Mouse (Mus musculus) heart, embryonic 10.5 days (tissue): Measurements from ENCODE around the gene Cpped1. TPM values are rescaled to one million over a fixed set of nuclear protein-coding genes. Genes with fewer than 3 reads are reported as not detected.

ENCODE experiments used
- DNase-seq: peaks from one replicate; pipeline ENCODE4 v3.0.0-alpha.2; 2017; ENCODE audit warnings: low spot score
- H3K27ac ChIP-seq: fragments of 300-500 bp; sonication (generic); 2 replicates; pipeline ENCODE4 v1.5.1; 2016; ENCODE audit warnings: mild to moderate bottlenecking
- H3K27me3 ChIP-seq: fragments of 300-500 bp; sonication (generic); 2 replicates; pipeline ENCODE4 v1.6.1; 2016; ENCODE audit warnings: mild to moderate bottlenecking; ENCODE audit not compliant: poor library complexity, insufficient read depth, severe bottlenecking
- H3K36me3 ChIP-seq: fragments of 300-500 bp; sonication (generic); 2 replicates; pipeline ENCODE4 v1.6.1; 2016; ENCODE audit warnings: mild to moderate bottlenecking, moderate library complexity
- H3K4me1 ChIP-seq: fragments of 300-500 bp; sonication (generic); 2 replicates; pipeline ENCODE4 v1.6.1; 2016; ENCODE audit warnings: mild to moderate bottlenecking
- H3K4me3 ChIP-seq: fragments of 300-500 bp; sonication (generic); 2 replicates; pipeline ENCODE4 v1.5.1; 2016; ENCODE audit warnings: mild to moderate bottlenecking, moderate library complexity
- H3K9me3 ChIP-seq: fragments of 300-500 bp; sonication (generic); 2 replicates; pipeline ENCODE4 v1.6.1; 2016; ENCODE audit warnings: mild to moderate bottlenecking, moderate library complexity
- WGBS: fragments of 180-500 bp; shearing (Covaris S2); methylation state at CpG from one replicate; pipeline ENCODE4 v1.1.7; 2016; 5-methylcytosine and 5-hydroxymethylcytosine counted together
- polyA plus RNA-seq: library from polyadenylated mRNA; unstranded; fragments of >200 nt; fragmentation: Nextera tagmentation; extraction: Ambion mirVana; gene quantifications from 2 replicates; pipeline ENCODE4 v1.2.1, GENCODE M21; 2016

Cpped1 gene
- polyA plus RNA-seq, 1 experiment from 2014 or later: 24.2 TPM

DNA sequence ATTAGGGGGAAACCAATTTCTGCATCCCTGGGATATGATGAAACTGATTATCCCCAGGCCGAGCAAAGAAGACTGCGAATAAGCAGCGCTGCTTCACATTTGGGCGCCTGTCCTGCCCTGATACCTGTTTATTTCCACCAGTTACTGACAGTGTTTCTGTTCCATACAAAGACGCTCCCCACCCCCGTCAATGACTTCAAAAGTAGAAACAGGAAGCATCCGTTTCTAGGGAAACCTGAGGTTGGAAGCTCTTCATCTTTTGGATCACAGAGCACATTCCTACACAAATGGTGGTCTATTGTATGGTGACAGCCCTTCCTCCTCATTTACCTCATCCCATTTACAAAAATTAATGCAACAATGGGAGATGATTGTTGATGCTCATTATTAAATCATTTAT is 84.4 kb downstream of the Cpped1 start:
- H3K36me3 ChIP-seq: peaks cover 10% of the 10 kb centered on the region; the same call in 1 of the 2 replicates
- H3K9me3 ChIP-seq: no peaks in the 10 kb centered on the region
- no peak overlapping the region for H3K4me3 ChIP-seq
- no peak overlapping the region for H3K27ac ChIP-seq
- H3K27me3 ChIP-seq: no peaks in the 10 kb centered on the region
- 81% methylated on average over 7 of the region's 7 CpGs for WGBS
- no peaks in the 10 kb centered on the region for H3K4me1 ChIP-seq
- no peak for DNase-seq

DNA sequence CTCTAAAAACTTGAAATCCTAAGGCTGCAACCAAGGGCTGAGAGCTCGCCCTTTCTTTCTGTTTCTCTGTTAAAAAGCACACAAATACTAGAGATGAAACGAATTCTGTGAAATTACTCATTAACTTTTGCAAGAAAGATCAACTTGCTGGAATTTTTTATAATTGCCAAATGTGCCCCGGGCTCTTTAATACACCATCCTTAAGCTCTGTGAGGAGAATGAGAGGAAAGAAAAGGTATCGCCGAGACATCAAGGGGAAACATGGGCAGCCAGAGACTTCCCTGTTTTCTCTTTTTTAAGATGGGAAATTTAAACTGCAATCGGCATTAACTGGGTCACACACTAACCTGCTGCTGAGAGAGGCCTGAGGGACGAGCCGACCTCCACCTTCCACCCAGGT is 84.9 kb downstream of the Cpped1 start:
- peaks cover 10% of the 10 kb centered on the region; the same call in 1 of the 2 replicates for H3K36me3 ChIP-seq
- WGBS: 80% methylated on average over 8 of the region's 8 CpGs

DNA sequence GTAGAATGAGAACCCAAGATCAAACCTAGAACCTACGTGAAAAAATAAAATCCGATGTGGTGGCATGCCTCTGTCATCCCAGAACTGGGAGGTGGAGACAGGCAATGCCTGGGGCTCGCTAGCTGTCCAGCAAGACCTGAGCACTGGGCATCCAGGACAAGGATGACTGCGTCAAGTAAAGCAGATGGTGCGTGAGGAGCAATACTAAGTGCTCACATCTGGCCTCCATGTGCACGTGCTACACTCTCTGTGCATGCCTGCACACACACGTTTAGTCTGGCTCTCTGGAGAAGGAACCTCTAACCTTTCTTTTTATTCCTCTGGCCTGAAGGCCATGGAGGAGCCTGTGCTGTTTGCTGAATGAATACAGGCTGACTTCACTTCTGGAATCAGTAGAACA is 88.5 kb downstream of the Cpped1 start:
- no peaks in the 10 kb centered on the region for H3K4me1 ChIP-seq
- no peaks in the 10 kb centered on the region for H3K27me3 ChIP-seq
- H3K9me3 ChIP-seq: no peaks in the 10 kb centered on the region
- WGBS: 83% methylated on average over 7 of the region's 7 CpGs
- H3K4me3 ChIP-seq: no peak overlapping the region
- no peak for DNase-seq
- H3K36me3 ChIP-seq: no peaks in the 10 kb centered on the region
- no peak overlapping the region for H3K27ac ChIP-seq

More for the DNA sequence above, 84.9 kb downstream of the Cpped1 start:
- H3K9me3 ChIP-seq: no peaks in the 10 kb centered on the region
- no peak overlapping the region for H3K27ac ChIP-seq
- H3K27me3 ChIP-seq: no peaks in the 10 kb centered on the region
- no peak overlapping the region for H3K4me3 ChIP-seq
- no peak for DNase-seq
- H3K4me1 ChIP-seq: no peaks in the 10 kb centered on the region

DNA sequence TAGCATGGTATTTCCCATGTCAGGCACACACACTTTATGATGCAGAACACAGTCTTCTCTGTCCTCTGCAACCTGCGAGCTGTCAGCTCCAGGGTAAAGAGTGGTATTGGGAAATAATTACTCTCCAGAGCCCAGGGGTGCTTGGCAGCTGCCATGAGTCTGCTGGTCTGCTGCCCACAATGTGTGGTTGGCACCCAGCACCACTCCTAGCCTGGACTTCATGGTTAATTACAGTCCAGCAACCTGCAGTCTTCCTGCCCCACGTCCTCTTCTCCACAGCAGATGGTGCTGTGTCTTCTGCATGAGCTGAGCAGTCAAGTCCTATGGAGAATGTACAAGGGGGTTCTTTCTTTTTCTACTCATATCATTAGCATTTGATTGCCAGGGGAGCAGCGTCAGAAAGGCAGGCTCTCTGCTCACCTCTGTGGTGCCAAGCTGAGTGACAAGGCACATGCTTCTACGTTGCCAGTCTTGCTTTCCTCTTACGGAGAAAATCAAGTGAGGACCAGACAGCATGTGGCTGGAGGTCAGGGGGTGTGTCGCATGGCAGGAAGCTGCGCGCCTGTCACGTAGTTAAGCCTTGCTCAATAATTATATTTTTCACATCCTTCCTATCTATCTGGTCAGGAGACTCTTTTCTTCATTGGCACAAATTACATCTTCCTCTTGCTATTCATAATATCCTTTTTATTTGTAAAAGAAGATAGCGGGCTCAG is 94.2 kb downstream of the Cpped1 start:
- no peak overlapping the region for H3K4me3 ChIP-seq
- no peak for DNase-seq
- H3K27me3 ChIP-seq: no peaks in the 10 kb centered on the region
- no peaks in the 10 kb centered on the region for H3K4me1 ChIP-seq
- no peaks in the 10 kb centered on the region for H3K9me3 ChIP-seq
- no peak overlapping the region for H3K27ac ChIP-seq
- WGBS: 80% methylated on average over 10 of the region's 10 CpGs
- no peaks in the 10 kb centered on the region for H3K36me3 ChIP-seq

DNA sequence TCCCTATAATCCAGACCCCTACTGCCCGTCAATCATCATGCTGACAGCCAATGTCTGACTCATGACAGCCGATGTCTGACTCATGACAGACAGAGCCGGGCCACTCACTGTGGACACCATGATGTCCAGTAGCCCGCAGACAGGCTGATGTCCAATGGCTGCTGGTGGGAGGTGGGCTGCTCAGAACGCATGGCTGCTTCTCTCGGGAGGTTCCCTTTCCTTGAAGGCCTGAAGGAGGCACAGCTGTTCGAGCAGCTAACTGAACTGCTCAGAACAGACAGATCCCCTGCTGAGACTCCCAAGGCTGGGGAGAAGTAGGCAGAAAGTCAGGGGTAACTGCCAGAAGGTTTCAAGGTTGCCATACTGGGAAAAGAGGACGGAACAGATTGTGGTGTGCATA is 97.1 kb downstream of the Cpped1 start:
- WGBS: 72% methylated on average over 8 of the region's 8 CpGs
- H3K9me3 ChIP-seq: no peaks in the 10 kb centered on the region
- 0 out of 2 replicates have a peak, but pooled peaks cover 4% of the 10 kb centered on the region for H3K4me1 ChIP-seq
- H3K27me3 ChIP-seq: no peaks in the 10 kb centered on the region
- H3K36me3 ChIP-seq: no peaks in the 10 kb centered on the region
- DNase-seq: no peak
- H3K27ac ChIP-seq: no peak overlapping the region
- no peak overlapping the region for H3K4me3 ChIP-seq

GRCm38 (mm10) chr16:11809615-11810014 is 99.6 kb downstream of the Cpped1 start:
- Histone ChIP-seq H3K9me3 (no peaks in the 10 kb centered on the region), H3K36me3 (peaks cover 3% of the 10 kb centered on the region; the same call in 1 of the 2 replicates), H3K27ac (no peak overlapping the region), H3K4me1 (0 out of 2 replicates have a peak, but pooled peaks cover 4% of the 10 kb centered on the region), H3K4me3 (no peak overlapping the region), H3K27me3 (no peaks in the 10 kb centered on the region)
- no peak for DNase-seq
- WGBS: 49% methylated on average over 8 of the region's 8 CpGs

- 86% methylated on average over 7 of the region's 7 CpGs for WGBS
Observed at GRCm38 (mm10) chr16:11801960-11802539, 107.2 kb downstream of the Cpped1 start.

DNA sequence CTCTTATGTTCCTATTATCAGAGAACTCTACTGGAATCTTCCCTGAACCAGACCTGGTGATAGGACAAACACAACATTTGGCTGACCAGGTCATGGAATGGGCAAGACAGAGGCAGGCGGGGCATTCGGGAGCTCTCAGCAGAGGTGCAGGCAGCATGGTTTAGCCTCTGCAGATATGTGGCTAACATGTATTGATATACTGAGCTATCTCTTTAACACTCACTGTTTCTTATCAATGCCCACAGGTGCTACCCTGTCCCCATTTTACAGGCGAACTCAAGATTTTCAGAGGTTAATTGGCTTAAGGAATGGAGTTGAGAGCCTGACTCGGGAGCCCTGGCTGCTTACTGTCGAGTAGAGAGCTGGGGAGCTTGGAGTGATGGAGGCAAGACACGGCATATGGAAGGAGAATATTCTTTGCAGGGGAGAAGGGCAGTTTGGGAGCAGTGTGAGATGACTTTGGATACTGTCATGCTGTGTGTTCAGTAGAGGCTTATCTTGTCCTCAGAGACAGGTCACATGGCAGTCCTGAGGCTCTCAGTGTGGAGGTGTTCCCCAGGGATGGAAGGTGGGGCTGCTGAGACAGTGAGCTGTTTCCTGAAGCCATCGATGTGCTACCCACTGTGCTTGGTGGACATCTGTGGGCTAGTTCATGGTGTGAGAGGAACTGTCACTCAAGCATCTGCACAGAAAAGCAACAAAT is 113.3 kb downstream of the Cpped1 start:
- H3K4me1 ChIP-seq: peaks cover 8% of the 10 kb centered on the region; the same call in 1 of the 2 replicates
- WGBS: 48% methylated on average over 7 of the region's 7 CpGs
- no peaks in the 10 kb centered on the region for H3K9me3 ChIP-seq
- H3K4me3 ChIP-seq: no peak overlapping the region
- 0 out of 2 replicates have a peak, but pooled peaks cover 3% of the 10 kb centered on the region for H3K27me3 ChIP-seq
- no peaks in the 10 kb centered on the region for H3K36me3 ChIP-seq
- no peak for DNase-seq
- H3K27ac ChIP-seq: no peak overlapping the region

More at GRCm38 (mm10) chr16:11801960-11802539, 107.2 kb downstream of the Cpped1 start:
- no peak overlapping the region for H3K27ac ChIP-seq
- peaks cover 15% of the 10 kb centered on the region; the same call in 1 of the 2 replicates for H3K36me3 ChIP-seq
- no peak for DNase-seq
- no peaks in the 10 kb centered on the region for H3K9me3 ChIP-seq
- no peaks in the 10 kb centered on the region for H3K4me1 ChIP-seq
- H3K27me3 ChIP-seq: no peaks in the 10 kb centered on the region
- H3K4me3 ChIP-seq: no peak overlapping the region

DNA sequence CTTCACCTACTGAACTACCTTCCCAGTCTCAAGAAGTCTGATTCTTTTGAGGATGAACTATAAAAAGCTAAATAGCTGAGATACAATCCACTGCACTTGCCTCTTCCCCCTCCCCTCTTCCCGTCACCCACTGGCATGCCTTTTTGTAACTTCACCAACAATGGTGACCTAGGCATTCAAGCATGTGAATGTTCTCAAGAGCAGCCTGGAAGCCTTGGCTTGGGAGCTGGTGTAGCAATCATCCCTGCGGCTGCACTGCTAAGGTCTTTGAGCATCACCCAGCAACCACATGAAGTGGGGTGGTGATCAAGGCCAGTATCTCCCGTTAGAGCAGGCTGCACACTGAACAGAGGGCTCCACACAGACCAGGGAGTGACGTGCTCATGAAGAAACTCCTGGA is 114.6 kb downstream of the Cpped1 start:
- no peaks in the 10 kb centered on the region for H3K9me3 ChIP-seq

GRCm38 (mm10) chr16:11793391-11793790 is 115.9 kb downstream of the Cpped1 start:
- 32% methylated on average over 2 of the region's 2 CpGs for WGBS
- H3K4me3 ChIP-seq: no peak overlapping the region
- no peak for DNase-seq

More for the DNA sequence above, 114.6 kb downstream of the Cpped1 start:
- no peak for DNase-seq
- Histone ChIP-seq H3K36me3 (no peaks in the 10 kb centered on the region), H3K27me3 (0 out of 2 replicates have a peak, but pooled peaks cover 3% of the 10 kb centered on the region), H3K27ac (no peak overlapping the region), H3K4me3 (no peak overlapping the region), H3K4me1 (peaks cover 8% of the 10 kb centered on the region; the same call in 1 of the 2 replicates)
- 71% methylated on average over 4 of the region's 4 CpGs for WGBS

GRCm38 (mm10) chr16:11790476-11790875 is 118.8 kb downstream of the Cpped1 start:
- no peaks in the 10 kb centered on the region for H3K36me3 ChIP-seq
- peaks cover 12% of the 10 kb centered on the region; the same call in 1 of the 2 replicates for H3K4me1 ChIP-seq
- H3K27me3 ChIP-seq: 0 out of 2 replicates have a peak, but pooled peaks cover 3% of the 10 kb centered on the region
- no peak overlapping the region for H3K4me3 ChIP-seq
- no peak overlapping the region for H3K27ac ChIP-seq
- WGBS: 81% methylated on average over 3 of the region's 3 CpGs
- no peaks in the 10 kb centered on the region for H3K9me3 ChIP-seq
- no peak for DNase-seq

More at GRCm38 (mm10) chr16:11793391-11793790, 115.9 kb downstream of the Cpped1 start:
- no peak overlapping the region for H3K27ac ChIP-seq
- no peaks in the 10 kb centered on the region for H3K36me3 ChIP-seq
- 0 out of 2 replicates have a peak, but pooled peaks cover 3% of the 10 kb centered on the region for H3K27me3 ChIP-seq
- no peaks in the 10 kb centered on the region for H3K9me3 ChIP-seq
- peaks cover 9% of the 10 kb centered on the region; the same call in 1 of the 2 replicates for H3K4me1 ChIP-seq

- no peak for DNase-seq
- Histone ChIP-seq H3K27ac (no peak overlapping the region), H3K4me3 (no peak overlapping the region), H3K36me3 (no peaks in the 10 kb centered on the region), H3K27me3 (no peaks in the 10 kb centered on the region), H3K4me1 (peaks cover 23% of the 10 kb centered on the region), H3K9me3 (no peaks in the 10 kb centered on the region)
- 60% methylated on average over 4 of the region's 4 CpGs for WGBS
Observed at GRCm38 (mm10) chr16:11785806-11786205, 123.4 kb downstream of the Cpped1 start.

GRCm38 (mm10) chr16:11784354-11784753 is 124.9 kb downstream of the Cpped1 start:
- Histone ChIP-seq H3K27me3 (no peaks in the 10 kb centered on the region), H3K27ac (no peak overlapping the region)
- WGBS: 63% methylated on average over 4 of the region's 4 CpGs

More at GRCm38 (mm10) chr16:11784354-11784753, 124.9 kb downstream of the Cpped1 start:
- no peak for DNase-seq
- H3K4me1 ChIP-seq: peaks cover 23% of the 10 kb centered on the region
- no peak overlapping the region for H3K4me3 ChIP-seq
- H3K36me3 ChIP-seq: no peaks in the 10 kb centered on the region
- H3K9me3 ChIP-seq: no peaks in the 10 kb centered on the region
